Mouse (Mus musculus) brain, embryonic 14.5 days (tissue): ENCODE data around the gene Dio2.

Experiments
- CTCF ChIP-seq: fragments of 200-500 bp; IDR thresholded peaks from 2 replicates; pipeline ENCODE4 v1.5.1; 2012; ENCODE audit warnings: inconsistent platforms, mild to moderate bottlenecking, moderate library complexity, borderline replicate concordance; ENCODE audit not compliant: insufficient read depth, insufficient read length; ENCODE audit errors: extremely low read depth
- POLR2A ChIP-seq: fragments of 200-500 bp; IDR thresholded peaks from 2 replicates; pipeline ENCODE4 v1.6.1; 2012; ENCODE audit warnings: mild to moderate bottlenecking, inconsistent platforms, borderline replicate concordance; ENCODE audit not compliant: poor library complexity, insufficient read depth, insufficient read length, severe bottlenecking; ENCODE audit errors: extremely low read depth

- no peak for TF ChIP-seq CTCF
- no peak for TF ChIP-seq POLR2A
Observed at GRCm38 (mm10) chr12:90735447-90735846, 2.8 kb downstream of the Dio2 start.
